Mouse (Mus musculus): ENCODE measurements around the gene Rhot2.
"Not testable (repeated sequence)": the region's sequence is repeated elsewhere in the genome, so short reads cannot be mapped to it uniquely, and the experiment has no call there.

The Rhot2 gene

DNA sequence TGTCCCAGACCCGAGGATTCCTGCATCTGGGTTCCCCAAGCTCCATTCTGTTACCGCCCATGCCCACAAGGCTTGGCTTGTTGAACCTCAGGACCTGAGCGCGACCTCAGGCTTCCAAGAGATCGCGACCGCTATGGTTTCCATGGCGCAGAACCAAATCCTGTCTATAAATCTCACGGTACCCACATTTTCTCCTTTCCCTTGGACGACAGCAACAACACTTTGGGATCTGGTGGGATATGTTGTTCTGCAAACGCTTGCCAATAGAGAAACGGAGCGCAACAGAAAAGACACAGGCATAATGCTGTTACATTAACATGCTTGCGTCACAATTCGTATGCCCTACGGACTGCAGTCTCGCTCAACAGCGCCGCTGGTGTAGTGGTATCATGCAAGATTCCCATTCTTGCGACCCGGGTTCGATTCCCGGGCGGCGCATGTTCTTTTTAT is 30.1 kb upstream of the Rhot2 start, which contains the start of gene Mettl26:
Gene Mettl26, plus strand, starts transcription at position 354 of the 450 bp plus-strand sequence.
- peak; percentile 96 for DNase-seq (ENCODE audit: extremely low spot score, low read depth, low spot score)

DNA sequence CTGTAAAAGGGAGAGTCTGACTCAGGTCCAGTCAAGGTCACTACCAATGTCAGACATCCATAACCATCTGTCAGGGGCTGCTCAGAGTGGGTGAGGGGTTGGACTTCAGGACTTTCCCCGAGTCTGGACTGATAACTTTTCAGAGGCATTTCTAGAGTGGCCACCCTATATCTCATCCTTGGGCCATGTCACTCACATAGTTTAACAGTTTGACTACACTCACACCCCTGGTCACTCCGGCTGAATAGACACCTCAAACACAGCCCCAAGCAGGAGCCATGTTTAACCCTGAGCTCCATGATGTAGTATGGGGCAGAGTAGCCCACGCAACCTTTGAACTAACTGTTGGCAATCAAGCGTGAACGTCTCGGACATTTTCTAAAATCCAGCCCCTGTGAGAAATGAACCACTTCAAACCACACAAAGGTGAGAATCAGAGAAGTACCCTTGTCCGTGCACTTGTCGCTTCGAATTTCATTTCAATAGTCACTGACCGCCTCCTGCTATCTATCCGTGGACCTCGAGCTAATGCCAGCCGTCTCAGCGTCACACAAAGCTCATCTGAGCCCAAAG is 29.6 kb upstream of the Rhot2 start:
- DNase-seq (ENCODE audit: extremely low spot score, low read depth, low spot score), result no peak

DNA sequence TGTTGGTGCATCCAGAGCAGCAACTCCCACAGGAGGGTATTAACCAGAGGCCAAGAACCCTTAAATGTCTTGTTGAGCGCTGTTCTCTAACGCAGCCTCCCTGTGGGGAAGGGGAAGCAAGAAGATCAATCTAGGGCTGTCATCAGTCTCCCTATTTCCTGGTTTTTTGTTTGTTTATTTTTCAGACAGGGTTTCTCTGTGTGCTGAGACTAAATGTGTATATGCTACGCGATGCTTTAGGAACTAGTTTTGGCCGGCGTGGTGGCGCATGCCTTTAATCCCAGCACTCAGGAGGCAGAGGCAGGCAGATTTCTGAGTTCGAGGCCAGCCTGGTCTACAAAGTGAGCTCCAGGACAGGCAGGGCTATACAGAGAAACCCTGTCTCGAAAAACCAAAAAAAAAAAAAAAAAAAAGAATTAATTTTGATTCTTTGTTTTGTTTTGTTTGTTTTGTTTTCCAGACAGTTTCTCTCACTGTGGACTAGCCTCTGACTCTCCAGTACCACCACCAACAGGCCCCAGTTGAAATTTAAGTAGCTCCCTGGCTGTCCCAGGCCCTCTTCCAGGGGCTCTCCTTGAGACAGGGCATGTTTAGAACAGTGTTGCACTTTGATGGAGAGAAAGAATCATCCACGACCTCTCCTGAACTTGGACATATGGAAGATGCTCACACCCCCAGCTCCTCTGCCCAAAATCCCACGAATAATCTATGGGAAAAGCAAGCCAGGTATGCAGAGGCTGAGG is 28.9 kb upstream of the Rhot2 start:
- no peak for DNase-seq (ENCODE audit: extremely low spot score, low read depth, low spot score)

DNA sequence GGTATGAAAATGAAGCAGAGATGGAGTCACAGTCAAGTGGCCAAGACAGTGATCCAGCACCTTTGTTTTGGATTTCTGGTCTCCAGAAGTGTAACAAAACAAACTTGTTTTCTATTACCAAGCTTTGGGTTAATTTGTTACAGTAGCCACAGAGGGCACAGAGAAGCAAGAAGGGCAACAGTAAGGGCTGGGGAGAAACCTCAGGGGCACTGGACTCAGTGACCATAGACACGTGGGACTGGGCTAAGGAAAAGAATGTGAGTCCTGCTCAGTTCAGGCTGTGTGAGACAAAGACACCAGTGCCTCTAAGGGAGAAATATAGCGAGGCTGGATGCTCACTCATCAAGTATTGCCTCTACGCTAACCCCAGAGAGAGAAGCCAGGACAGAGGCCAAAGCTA is 28.0 kb upstream of the Rhot2 start:
- DNase-seq (ENCODE audit: extremely low spot score, low read depth, low spot score), result no peak

DNA sequence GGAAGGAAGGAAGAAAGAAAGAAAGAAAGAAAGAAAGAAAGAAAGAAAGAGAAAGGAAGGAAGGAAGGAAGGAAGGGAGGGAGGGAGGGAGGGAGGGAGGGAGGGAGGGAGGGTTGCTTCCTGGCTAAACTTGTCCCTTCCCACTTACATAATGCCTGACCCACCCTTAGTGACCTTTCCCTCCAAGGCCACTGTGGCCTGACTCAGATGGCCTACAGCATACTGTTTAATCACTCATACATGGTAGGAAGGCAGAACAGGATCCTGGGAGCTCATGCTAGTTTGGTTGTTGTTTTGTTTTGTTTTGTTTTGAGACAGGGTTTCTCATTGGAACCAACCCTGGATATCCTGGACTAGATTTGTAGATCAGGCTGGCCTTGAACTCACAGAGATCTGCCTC is 26.9 kb upstream of the Rhot2 start:
- not testable (repeated sequence) for DNase-seq (ENCODE audit: extremely low spot score, low read depth, low spot score)

DNA sequence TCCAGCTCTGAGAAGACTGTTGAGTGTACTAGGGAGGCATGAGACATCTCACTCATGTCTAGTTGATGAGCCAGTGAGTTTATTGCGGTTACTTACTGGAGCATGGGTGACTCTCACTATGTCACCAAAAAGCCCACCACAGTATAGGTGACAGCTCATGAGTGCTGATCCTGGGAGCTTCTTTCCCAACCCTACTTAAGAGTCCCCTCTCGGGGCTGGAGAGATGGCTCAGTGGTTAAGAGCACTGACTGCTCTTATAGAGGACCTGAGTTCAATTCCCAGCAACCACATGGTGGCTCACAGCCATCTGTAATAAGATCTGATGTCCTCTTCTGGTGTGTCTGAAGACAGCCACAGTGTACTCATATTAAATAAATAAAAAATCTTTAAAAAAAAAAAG is 25.3 kb upstream of the Rhot2 start:
- no peak for DNase-seq (ENCODE audit: extremely low spot score, low read depth, low spot score)

DNA sequence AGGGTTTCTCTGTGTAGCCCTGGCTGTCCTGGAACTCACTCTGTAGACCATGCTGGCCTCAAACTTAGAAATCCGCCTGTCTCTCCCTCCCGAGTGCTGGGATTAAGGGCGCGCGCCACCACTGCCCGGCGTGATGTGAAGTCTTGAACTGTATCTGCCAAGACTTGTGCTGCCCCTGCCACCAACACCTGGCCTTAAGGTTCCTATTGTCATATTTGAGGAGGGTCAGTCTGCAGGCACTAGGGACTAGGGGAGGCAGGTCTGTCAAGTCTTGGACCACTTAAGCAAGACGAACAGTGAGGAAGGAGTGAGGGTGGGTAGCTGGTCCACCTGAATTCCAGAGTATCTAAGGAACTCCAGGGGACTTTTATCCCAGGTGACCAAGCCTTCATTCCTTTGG is 24.8 kb upstream of the Rhot2 start:
- DNase-seq (ENCODE audit: extremely low spot score, low read depth, low spot score), result no peak

DNA sequence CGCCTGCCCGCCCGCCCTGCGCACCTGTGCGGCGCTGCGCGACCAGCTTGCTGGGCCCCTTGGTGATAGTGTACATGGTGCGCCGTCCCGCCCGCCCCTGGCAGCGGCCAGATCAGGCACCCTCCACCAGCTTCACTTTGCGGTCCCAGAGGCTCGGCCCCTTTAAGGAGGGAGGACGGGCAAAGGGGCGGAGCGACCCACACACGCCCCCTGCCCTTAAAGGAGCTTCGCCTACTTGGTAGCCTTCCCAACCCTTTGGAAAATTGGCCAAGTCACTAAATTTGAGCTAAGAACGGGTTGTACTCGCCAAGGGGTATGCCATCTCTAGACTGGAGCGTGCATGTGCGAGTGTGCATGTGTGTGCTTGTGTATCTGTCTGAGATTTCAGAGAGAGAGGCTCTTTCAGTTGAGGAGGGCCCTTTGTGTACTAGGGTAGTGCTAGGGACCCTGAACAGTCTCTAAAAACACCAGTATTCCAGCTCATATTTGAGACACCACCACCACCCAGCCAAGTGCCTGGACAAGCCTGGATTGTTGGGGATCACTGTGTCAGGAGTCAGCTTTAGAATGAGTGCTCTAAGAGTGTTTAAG is 24.0 kb upstream of the Rhot2 start, which contains the start of gene Mcrip2:
Gene Mcrip2, minus strand, starts transcription at position 164 of the 591 bp plus-strand sequence.
- DNase-seq (ENCODE audit: extremely low spot score, low read depth, low spot score), result no peak

DNA sequence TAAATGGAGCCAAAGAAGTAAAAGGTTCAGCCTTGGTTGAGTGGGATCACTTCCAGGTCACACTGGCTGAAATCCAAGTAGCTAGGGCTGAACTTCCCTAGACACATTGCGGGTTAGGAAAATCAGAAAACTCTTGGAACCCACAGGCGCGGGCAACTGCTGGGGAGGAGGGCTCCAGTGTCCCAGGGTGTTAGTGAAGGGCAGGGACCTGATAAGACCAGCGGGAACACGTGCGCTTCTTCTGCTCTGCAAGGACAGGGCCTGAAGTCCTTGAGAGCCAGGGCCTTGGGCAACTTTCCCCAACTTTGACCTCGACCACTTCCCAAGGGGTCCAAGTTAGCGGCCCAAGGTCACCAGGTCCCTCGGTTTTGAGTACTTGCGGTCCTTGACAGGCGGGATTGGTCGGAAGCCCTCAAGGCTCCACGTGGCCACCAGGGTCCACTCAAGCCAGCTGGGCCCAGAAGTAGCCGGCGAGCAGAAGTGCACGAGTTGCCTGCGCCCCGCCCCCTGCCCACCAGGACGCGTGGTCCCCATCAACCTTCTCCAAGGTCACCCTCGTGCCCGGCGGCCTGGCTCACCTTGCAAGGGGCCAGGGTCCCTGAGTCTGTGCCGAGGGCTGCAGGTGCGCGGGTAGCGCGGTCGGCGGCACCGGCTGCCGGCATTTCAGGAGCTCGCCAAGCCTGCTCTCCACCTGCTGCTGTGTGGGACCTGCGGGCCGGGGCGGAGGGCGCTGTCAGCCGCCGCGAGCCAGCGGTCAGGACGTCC is 23.4 kb upstream of the Rhot2 start:
- no peak for DNase-seq (ENCODE audit: extremely low spot score, low read depth, low spot score)

DNA sequence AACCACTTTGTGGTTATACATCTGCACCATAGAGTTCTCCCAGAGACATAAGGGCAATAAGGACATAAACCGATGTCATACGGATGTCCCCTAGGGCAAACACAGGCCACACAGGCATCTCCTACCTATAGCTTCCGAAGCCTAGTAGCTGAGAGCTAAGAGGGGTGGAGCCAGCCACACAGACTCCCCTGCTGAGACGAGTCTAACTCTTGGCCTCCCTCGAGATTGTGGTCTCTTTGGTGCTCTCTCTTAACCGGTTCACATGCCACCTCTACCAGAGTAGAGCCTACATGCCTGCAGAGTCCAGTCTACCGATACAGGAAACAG is 22.8 kb upstream of the Rhot2 start:
- DNase-seq (ENCODE audit: extremely low spot score, low read depth, low spot score), result no peak

DNA sequence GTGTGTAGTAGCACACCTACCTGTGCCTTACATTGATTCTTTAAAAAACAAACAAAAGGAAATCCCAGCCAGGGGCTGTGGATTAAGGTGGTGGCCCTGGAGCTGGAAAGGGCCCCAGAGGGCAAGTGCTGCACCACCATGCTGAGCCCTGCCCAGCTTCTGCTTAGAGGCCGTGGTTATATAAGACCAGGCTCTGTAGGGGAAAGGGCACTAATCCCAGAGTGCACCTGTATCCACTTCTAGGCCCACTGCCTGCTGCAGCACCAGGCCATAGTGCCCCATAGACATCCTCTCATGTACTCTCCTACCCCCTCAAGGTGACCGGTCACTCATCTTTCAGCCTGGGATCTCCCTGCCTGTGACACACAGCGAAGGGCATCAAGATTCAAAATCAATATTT is 21.5 kb upstream of the Rhot2 start:
- no peak for DNase-seq (ENCODE audit: extremely low spot score, low read depth, low spot score)

DNA sequence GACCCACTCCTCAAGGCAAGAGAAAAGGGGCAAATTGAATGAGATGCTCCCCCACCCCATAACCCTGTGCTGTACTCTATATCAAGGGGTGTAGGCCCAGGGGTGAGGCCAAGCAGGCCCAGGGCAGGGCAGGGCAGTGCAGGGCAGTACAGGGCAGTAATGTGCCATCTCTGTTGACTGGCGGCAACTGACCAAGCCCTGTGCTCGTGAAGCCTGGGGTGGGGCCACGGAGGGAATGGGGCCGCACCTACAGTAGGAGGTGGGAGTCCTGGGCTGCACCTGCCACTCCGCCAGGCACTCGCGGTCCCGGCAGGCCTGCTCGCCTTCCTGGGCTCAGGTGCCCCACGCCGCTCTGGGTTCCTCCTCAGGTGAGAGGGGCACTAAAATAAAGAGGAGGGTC is 20.6 kb upstream of the Rhot2 start:
- DNase-seq (ENCODE audit: extremely low spot score, low read depth, low spot score), result no peak

DNA sequence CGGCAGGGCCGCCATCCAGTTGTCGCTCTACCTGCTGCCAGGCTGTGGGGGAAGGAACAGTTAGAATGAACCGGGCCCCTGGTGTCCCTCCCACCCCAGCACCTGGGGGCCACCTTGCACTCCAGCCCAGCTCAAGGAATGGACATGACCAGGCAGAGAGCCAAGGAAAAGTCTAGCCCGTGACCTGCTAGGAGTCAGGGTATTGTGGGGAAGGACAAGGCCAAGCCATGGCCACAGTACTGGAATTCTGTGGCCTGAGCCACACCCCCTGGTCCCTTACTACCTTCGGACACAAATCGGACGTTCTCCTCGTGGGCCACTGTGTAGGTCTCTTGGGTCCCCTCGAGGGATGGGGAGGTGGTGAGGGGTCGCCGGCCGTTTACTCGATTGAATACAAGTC is 19.7 kb upstream of the Rhot2 start:
- no peak for DNase-seq (ENCODE audit: extremely low spot score, low read depth, low spot score)

DNA sequence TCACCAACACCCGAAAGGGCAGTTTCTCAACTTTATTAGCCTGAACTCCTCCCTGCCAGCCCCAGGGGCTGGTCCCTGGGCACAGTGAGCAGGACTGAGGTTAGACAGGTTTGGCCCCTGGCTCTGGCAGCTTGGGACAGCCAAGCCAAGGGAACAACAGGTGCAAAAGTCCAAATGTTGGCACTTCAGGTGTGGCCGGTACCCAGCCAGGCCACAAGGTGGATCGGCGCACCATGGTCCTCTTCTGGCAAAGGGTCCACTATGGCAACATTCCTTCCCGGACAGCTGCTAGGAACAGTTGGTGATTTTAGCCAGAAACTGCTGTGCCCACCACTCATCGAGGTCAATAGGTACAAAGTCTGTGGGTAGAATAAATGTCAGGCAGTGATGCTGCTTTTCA is 19.0 kb upstream of the Rhot2 start:
- no peak for DNase-seq (ENCODE audit: extremely low spot score, low read depth, low spot score)

DNA sequence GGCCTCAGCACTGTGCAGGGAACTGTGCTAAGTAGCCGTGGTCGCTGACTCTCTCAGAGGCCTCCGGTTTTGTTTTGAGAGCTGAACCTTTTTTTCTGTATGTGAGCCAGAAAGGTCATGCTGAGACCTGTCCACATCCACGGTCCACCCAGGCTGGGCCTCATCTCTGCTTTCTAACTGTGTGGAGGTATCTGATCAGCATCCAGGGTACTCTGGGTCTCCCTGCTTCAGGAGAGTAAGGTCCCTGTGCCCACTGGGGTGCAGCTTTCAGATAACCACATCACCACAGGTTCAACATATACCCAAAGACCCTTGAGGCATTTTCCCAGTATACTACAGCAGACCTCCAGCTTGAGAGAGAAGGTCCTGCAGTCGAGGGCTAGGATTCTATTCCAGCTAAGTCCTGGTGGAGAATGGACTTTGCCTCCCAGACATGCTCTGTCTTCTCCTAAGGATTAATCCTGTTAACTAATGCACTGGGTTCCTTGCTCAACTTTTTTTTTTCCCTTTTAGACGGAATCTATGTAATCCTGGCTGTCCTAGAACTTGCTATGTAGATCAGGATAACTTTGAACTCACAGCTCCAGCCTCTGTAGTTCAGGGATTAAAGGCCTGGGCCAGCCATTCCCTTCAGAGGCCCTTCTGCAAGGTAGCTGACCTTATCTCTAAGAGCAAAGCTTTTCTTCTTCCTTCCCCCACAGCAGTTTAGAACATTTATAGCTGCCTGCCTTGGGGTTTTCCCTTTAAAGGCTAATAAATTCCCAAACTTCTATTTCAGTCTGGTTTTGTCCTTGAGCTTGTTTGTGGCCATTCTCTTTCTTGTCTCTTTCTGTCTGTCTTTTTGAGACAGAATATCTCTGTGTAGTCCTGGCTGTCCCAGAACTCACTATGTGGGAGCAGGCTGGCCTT is 17.3 kb upstream of the Rhot2 start:
- no peak for DNase-seq (ENCODE audit: extremely low spot score, low read depth, low spot score)

DNA sequence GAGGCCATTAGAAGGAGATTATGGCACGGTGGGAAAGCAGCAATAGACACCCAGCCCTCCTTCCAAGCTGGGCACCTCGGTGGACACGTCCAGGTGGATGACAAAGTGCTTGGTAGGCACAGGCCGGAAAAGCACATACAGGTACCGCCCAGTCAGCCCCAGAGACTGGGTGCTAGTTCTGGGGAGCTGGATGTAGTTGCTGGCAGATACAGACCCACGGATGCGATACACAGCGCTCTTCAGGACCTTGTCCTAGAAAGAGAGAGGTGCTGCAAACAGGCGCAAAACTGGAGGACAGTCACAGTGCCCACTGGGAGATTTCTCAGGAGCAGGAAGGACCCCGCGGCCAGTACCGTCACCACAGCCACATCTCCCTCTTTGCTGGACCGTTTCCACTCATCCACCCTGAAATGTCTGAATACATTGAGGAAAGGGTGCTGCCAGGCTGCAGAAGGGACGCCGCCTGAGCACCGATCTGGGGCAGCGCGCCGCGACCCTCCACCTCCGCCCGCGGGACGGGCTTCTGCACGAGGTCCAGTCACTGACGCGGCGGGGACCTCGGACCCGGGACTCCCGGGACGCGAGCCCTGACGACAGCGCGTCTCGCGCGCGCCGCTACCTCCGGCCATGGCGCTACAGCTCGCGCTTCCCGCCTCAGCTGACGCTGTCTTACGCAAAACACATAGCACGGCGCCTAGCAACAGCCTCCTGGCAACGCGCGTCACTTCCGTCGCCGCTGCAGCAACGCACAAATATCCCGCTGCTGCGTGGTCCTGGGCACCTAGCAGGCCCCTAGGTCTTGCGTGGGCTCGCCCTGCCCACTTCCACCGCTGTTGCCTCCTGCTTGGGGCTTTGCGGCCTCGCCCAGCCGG is 16.4 kb upstream of the Rhot2 start, which contains the start of gene Wdr90:
Gene Wdr90, minus strand, starts transcription at position 670 of the 872 bp plus-strand sequence.
- DNase-seq (ENCODE audit: extremely low spot score, low read depth, low spot score), result no peak

DNA sequence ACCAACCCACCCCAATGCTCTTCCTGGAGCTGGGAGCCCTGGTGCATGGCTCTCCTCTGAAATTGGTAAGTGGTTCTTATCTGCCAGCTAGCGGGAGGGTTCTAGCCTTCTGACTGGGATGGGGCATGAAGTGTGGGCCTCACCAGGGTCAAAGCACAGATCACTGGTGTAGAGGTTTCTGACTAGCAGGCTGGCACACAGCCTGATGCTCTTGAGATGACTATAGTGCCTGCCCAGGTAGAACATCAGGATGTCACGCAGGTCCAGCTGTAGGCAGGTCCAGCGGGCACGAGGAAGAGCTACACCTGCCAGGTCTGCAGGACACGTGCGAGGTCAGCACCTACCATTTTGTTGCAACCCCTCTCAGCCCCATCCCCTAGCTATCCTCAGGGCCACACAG is 15.6 kb upstream of the Rhot2 start:
- no peak for DNase-seq (ENCODE audit: extremely low spot score, low read depth, low spot score)

DNA sequence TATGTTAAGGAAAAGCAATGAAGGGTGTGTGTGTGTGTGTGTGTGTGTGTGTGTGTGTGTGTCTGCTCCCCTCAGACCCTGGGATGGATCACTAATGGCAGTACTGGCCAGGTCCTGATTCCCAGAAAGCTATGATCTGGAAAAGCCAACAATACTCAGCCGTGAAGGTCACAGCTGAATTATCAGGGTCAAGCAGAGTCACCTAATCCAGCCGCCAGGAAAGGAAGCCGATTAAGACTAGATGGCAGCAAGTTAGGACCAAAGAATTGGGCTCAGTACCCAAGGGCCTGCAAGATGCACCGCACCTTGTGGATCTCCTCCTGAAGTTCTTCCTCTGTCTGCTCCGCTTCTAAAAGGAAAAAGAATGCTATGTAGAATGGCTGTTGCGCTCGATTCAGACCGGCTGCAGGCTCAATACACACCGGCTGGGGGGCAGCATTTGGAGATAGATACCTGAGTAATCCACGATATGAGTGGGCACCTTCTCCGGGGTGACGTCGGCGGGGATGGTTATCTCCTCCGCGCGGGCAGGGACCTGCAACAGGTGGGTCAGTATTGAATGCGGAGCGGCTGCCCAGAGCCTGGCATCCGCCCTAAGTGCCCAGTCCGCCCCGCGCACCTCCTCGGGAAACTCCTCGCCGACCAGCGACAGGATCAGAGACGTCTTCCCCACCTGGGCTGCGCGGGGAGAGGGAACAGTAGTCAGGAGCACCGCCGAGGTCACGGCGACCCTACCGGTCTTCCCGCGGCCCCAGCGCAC is 835 bp downstream of the Rhot2 start:
- no peak for DNase-seq (ENCODE audit: extremely low spot score, low read depth, low spot score)

DNA sequence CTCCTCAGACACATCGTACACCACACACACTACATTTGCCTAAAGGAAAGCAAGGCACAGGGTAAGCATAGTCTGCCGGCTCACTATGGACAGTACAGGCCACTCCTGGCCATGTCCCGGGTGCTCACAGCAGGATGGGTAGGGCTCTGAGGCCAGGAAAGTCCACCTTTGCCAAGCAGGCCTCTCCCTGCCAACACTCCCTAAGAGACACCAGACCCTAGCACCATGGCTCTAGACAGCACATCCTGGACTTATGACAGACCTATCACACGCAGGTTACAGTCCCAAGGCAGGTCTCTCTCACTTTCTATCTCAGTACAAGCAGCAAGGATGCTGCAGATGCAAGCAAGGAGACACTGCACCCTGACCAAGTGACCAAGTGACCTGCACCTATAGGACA is 1.5 kb downstream of the Rhot2 start:
- no peak for DNase-seq (ENCODE audit: extremely low spot score, low read depth, low spot score)
